Mouse (Mus musculus) heart, postnatal 0 days (tissue): ENCODE data around the gene Dnmbp.

Source experiments
- CTCF ChIP-seq: IDR thresholded peaks from 2 replicates; pipeline ENCODE4 v1.5.1; 2016; ENCODE audit warnings: antibody characterized with exemption, control low read depth, low read depth
- EP300 ChIP-seq: IDR thresholded peaks from 2 replicates; pipeline ENCODE4 v1.6.1; 2016; ENCODE audit warnings: antibody characterized with exemption, low read depth

- TF ChIP-seq CTCF (no peak), EP300 (no peak)
These were observed 37.1 kb downstream of the Dnmbp start for GRCm38 (mm10) chr19:43902887-43903286.
